Mouse (Mus musculus) mouse embryonic stem cell (cell line): ENCODE data around the gene Ano4.
"Not testable (repeated sequence)": the region's sequence is repeated elsewhere in the genome, so short reads cannot be mapped to it uniquely, and the experiment has no call there.

Source experiments
- in situ Hi-C, 2 experiments: fragments of 300-500 bp; cut with MboI; formaldehyde crosslinking; loops; 1 replicate in 1 of 2; 3 replicates in 1 of 2; pipeline ENCODE4 v1.14.3; 2019 to 2020; ENCODE audit warnings: low sequenced_read_pairs in 2 of 2, low pct_unique_long_range_greater_than_20kb in 1 of 2, mixed read lengths in 1 of 2; ENCODE audit not compliant: unreplicated experiment in 1 of 2

Ano4 gene

GRCm38 (mm10) chr10:89196444-89196843 lies 148.1 kb downstream of the Ano4 start:
- in situ Hi-C loops: no loop called here

- in situ Hi-C loops: no loop called here
Measured at GRCm38 (mm10) chr10:89195068-89195467, 149.5 kb downstream of the Ano4 start.

GRCm38 (mm10) chr10:89194440-89194839 lies 150.1 kb downstream of the Ano4 start:
- in situ Hi-C loops: no loop called here

GRCm38 (mm10) chr10:89177921-89178320 lies 166.6 kb downstream of the Ano4 start:
- in situ Hi-C loops: no loop called here

GRCm38 (mm10) chr10:89164533-89164932 lies 180.0 kb downstream of the Ano4 start:
- in situ Hi-C loops: no loop called here

GRCm38 (mm10) chr10:89155502-89155901 lies 189.1 kb downstream of the Ano4 start:
- in situ Hi-C loops: no loop called here

- in situ Hi-C loops: no loop called here
Measured at GRCm38 (mm10) chr10:89154797-89155465, 189.6 kb downstream of the Ano4 start.

- in situ Hi-C loops: no loop called here
Measured at GRCm38 (mm10) chr10:89149166-89149565, 195.4 kb downstream of the Ano4 start.

GRCm38 (mm10) chr10:89121391-89121790 lies 223.2 kb downstream of the Ano4 start:
- in situ Hi-C loops: no loop called here

GRCm38 (mm10) chr10:89114381-89114780 lies 230.2 kb downstream of the Ano4 start:
- in situ Hi-C loops: no loop called here

- in situ Hi-C loops: no loop called here
Measured at GRCm38 (mm10) chr10:89111466-89111865, 233.1 kb downstream of the Ano4 start.

GRCm38 (mm10) chr10:89110917-89111316 lies 233.6 kb downstream of the Ano4 start:
- in situ Hi-C loops: no loop called here

- in situ Hi-C loops: no loop called here
Measured at GRCm38 (mm10) chr10:89103594-89103993, 241.0 kb downstream of the Ano4 start.

GRCm38 (mm10) chr10:89102025-89102424 lies 242.5 kb downstream of the Ano4 start:
- in situ Hi-C loops: no loop called here

- in situ Hi-C loops: no loop called here
Measured at GRCm38 (mm10) chr10:89098183-89098582, 246.4 kb downstream of the Ano4 start.

GRCm38 (mm10) chr10:89092350-89093040 lies 252.1 kb downstream of the Ano4 start:
- in situ Hi-C loops: no loop called here

- in situ Hi-C loops: no loop called here
Measured at GRCm38 (mm10) chr10:89077447-89077846, 267.1 kb downstream of the Ano4 start.

GRCm38 (mm10) chr10:89055891-89056290 lies 288.7 kb downstream of the Ano4 start:
- in situ Hi-C loops: no loop called here

GRCm38 (mm10) chr10:89044921-89045320 lies 299.6 kb downstream of the Ano4 start:
- in situ Hi-C loops: not testable (repeated sequence)

- in situ Hi-C loops: no loop called here
Measured at GRCm38 (mm10) chr10:89044166-89044565, 300.4 kb downstream of the Ano4 start.
